Mouse (Mus musculus) forebrain, embryonic 15.5 days (tissue): Measurements from ENCODE around the gene Lsamp. TPM values are rescaled to one million over a fixed set of nuclear protein-coding genes. Genes with fewer than 3 reads are reported as not detected.
A peak's percentile ranks its signal among the peaks of the same experiment; 100 is the strongest.

ENCODE experiments used
- ATAC-seq: fragments of 200-750 bp; cut with Nextera tagmentation; replicated peaks from 2 replicates; pipeline ENCODE4 v1.8.0; 2017; ENCODE audit warnings: mild to moderate bottlenecking, moderate TSS enrichment, moderate library complexity
- H3K27ac ChIP-seq: fragments of 300-500 bp; sonication (generic); replicated peaks from 2 replicates; pipeline ENCODE4 v1.5.1; 2015; ENCODE audit warnings: mild to moderate bottlenecking, inconsistent platforms
- H3K27me3 ChIP-seq: fragments of 300-500 bp; sonication (generic); 2 replicates; pipeline ENCODE4 v1.6.1; 2015; ENCODE audit warnings: inconsistent platforms
- H3K36me3 ChIP-seq: fragments of 300-500 bp; sonication (generic); 2 replicates; pipeline ENCODE4 v1.6.1; 2015; ENCODE audit warnings: mild to moderate bottlenecking, inconsistent platforms
- H3K4me1 ChIP-seq: fragments of 300-500 bp; sonication (generic); 2 replicates; pipeline ENCODE4 v1.6.1; 2015; ENCODE audit warnings: inconsistent platforms
- H3K4me2 ChIP-seq: fragments of 300-500 bp; sonication (generic); replicated peaks from 2 replicates; pipeline ENCODE4 v1.6.1; 2015; ENCODE audit warnings: mild to moderate bottlenecking, inconsistent platforms
- H3K4me3 ChIP-seq: fragments of 300-500 bp; sonication (generic); 2 replicates; pipeline ENCODE4 v1.5.1; 2015; ENCODE audit warnings: mild to moderate bottlenecking, inconsistent platforms
- H3K9ac ChIP-seq: fragments of 300-500 bp; sonication (generic); replicated peaks from 2 replicates; pipeline ENCODE4 v1.6.1; 2015; ENCODE audit warnings: mild to moderate bottlenecking, inconsistent platforms
- H3K9me3 ChIP-seq: fragments of 300-500 bp; sonication (generic); 2 replicates; pipeline ENCODE4 v1.6.1; 2016; ENCODE audit warnings: inconsistent platforms
- WGBS: fragments of 180-500 bp; shearing (Covaris S2); methylation state at CpG from one replicate; pipeline ENCODE4 v1.1.7; 2015; ENCODE audit warnings: mixed read lengths; 5-methylcytosine and 5-hydroxymethylcytosine counted together
- polyA plus RNA-seq: library from polyadenylated mRNA; unstranded; fragments of >200 nt; fragmentation: Nextera tagmentation; extraction: Ambion mirVana; gene quantifications from 2 replicates; pipeline ENCODE4 v1.2.1, GENCODE M21; 2015

Gene Lsamp
- polyA plus RNA-seq, 1 experiment from 2014 or later: 61.0 TPM

- no peak overlapping the region for H3K4me2 ChIP-seq
- no peaks in the 10 kb centered on the region for H3K9me3 ChIP-seq
- H3K9ac ChIP-seq: no peak overlapping the region
- H3K27ac ChIP-seq: no peak overlapping the region
- H3K4me3 ChIP-seq: no peak overlapping the region
- 83% methylated on average over 2 of the region's 2 CpGs for WGBS
- no peaks in the 10 kb centered on the region for H3K4me1 ChIP-seq
- no peak for ATAC-seq
- no peaks in the 10 kb centered on the region for H3K27me3 ChIP-seq
- no peaks in the 10 kb centered on the region for H3K36me3 ChIP-seq
Measured at GRCm38 (mm10) chr16:42113246-42113645, 2129.1 kb downstream of the Lsamp start.

- 84% methylated on average over 6 of the region's 6 CpGs for WGBS
- no peaks in the 10 kb centered on the region for H3K9me3 ChIP-seq
Measured at GRCm38 (mm10) chr16:42121788-42122187, 2137.6 kb downstream of the Lsamp start.

GRCm38 (mm10) chr16:42123826-42124225 lies 2139.7 kb downstream of the Lsamp start:
- Histone ChIP-seq H3K9me3 (no peaks in the 10 kb centered on the region), H3K27me3 (no peaks in the 10 kb centered on the region), H3K9ac (no peak overlapping the region), H3K27ac (no peak overlapping the region), H3K4me2 (no peak overlapping the region), H3K36me3 (no peaks in the 10 kb centered on the region), H3K4me3 (no peak overlapping the region), H3K4me1 (no peaks in the 10 kb centered on the region)
- ATAC-seq: no peak
- 55% methylated on average over 4 of the region's 4 CpGs for WGBS

More at GRCm38 (mm10) chr16:42121788-42122187, 2137.6 kb downstream of the Lsamp start:
- ATAC-seq: no peak
- Histone ChIP-seq H3K4me2 (no peak overlapping the region), H3K27me3 (no peaks in the 10 kb centered on the region), H3K27ac (no peak overlapping the region), H3K4me1 (no peaks in the 10 kb centered on the region), H3K9ac (no peak overlapping the region), H3K36me3 (no peaks in the 10 kb centered on the region), H3K4me3 (no peak overlapping the region)

- H3K27me3 ChIP-seq: no peaks in the 10 kb centered on the region
- WGBS: 85% methylated on average over 2 of the region's 2 CpGs
- H3K36me3 ChIP-seq: no peaks in the 10 kb centered on the region
- no peaks in the 10 kb centered on the region for H3K9me3 ChIP-seq
- no peaks in the 10 kb centered on the region for H3K4me1 ChIP-seq
- no peak overlapping the region for H3K4me2 ChIP-seq
- no peak overlapping the region for H3K27ac ChIP-seq
- no peak overlapping the region for H3K4me3 ChIP-seq
- ATAC-seq: no peak
- H3K9ac ChIP-seq: no peak overlapping the region
Measured at GRCm38 (mm10) chr16:42126061-42126460, 2141.9 kb downstream of the Lsamp start.

GRCm38 (mm10) chr16:42147164-42147563 lies 2163.0 kb downstream of the Lsamp start:
- Histone ChIP-seq H3K36me3 (no peaks in the 10 kb centered on the region), H3K27ac (no peak overlapping the region), H3K4me2 (no peak overlapping the region), H3K9me3 (no peaks in the 10 kb centered on the region), H3K9ac (no peak overlapping the region), H3K27me3 (no peaks in the 10 kb centered on the region), H3K4me3 (no peak overlapping the region), H3K4me1 (no peaks in the 10 kb centered on the region)
- ATAC-seq: no peak
- 62% methylated on average over 6 of the region's 6 CpGs for WGBS

- no peak overlapping the region for H3K9ac ChIP-seq
- H3K27ac ChIP-seq: no peak overlapping the region
- ATAC-seq: no peak
- H3K4me2 ChIP-seq: no peak overlapping the region
- no peaks in the 10 kb centered on the region for H3K27me3 ChIP-seq
- no peaks in the 10 kb centered on the region for H3K4me1 ChIP-seq
- H3K9me3 ChIP-seq: no peaks in the 10 kb centered on the region
- WGBS: 21% methylated on average over 6 of the region's 6 CpGs
- no peak overlapping the region for H3K4me3 ChIP-seq
- H3K36me3 ChIP-seq: no peaks in the 10 kb centered on the region
Measured at GRCm38 (mm10) chr16:42149216-42149942, 2165.2 kb downstream of the Lsamp start.

GRCm38 (mm10) chr16:42152640-42153039 lies 2168.5 kb downstream of the Lsamp start:
- Histone ChIP-seq H3K9ac (no peak overlapping the region), H3K27ac (no peak overlapping the region), H3K36me3 (no peaks in the 10 kb centered on the region), H3K4me1 (peaks cover 4% of the 10 kb centered on the region; the same call in 1 of the 2 replicates), H3K4me3 (no peak overlapping the region), H3K9me3 (no peaks in the 10 kb centered on the region), H3K4me2 (no peak overlapping the region), H3K27me3 (no peaks in the 10 kb centered on the region)
- 66% methylated on average over 8 of the region's 8 CpGs for WGBS
- ATAC-seq: no peak

- no peak for ATAC-seq
- 71% methylated on average over 9 of the region's 9 CpGs for WGBS
- Histone ChIP-seq H3K4me1 (peaks cover 4% of the 10 kb centered on the region; the same call in 1 of the 2 replicates), H3K36me3 (no peaks in the 10 kb centered on the region), H3K9me3 (no peaks in the 10 kb centered on the region), H3K27me3 (no peaks in the 10 kb centered on the region), H3K27ac (no peak overlapping the region), H3K4me3 (no peak overlapping the region), H3K9ac (no peak overlapping the region), H3K4me2 (no peak overlapping the region)
Measured at GRCm38 (mm10) chr16:42157816-42158215, 2173.7 kb downstream of the Lsamp start.

GRCm38 (mm10) chr16:42164941-42165340 lies 2180.8 kb downstream of the Lsamp start:
- H3K4me2 ChIP-seq: no peak overlapping the region
- ATAC-seq: peak; percentile 44
- H3K36me3 ChIP-seq: no peaks in the 10 kb centered on the region

GRCm38 (mm10) chr16:42168292-42168691 lies 2184.1 kb downstream of the Lsamp start:
- Histone ChIP-seq H3K9me3 (no peaks in the 10 kb centered on the region), H3K4me3 (no peak overlapping the region), H3K9ac (no peak overlapping the region)

More at GRCm38 (mm10) chr16:42164941-42165340, 2180.8 kb downstream of the Lsamp start:
- H3K27ac ChIP-seq: no peak overlapping the region
- no peak overlapping the region for H3K9ac ChIP-seq
- no peaks in the 10 kb centered on the region for H3K9me3 ChIP-seq
- no peaks in the 10 kb centered on the region for H3K27me3 ChIP-seq
- no peak overlapping the region for H3K4me3 ChIP-seq
- H3K4me1 ChIP-seq: no peaks in the 10 kb centered on the region

GRCm38 (mm10) chr16:42169447-42170140 lies 2185.4 kb downstream of the Lsamp start:
- no peak overlapping the region for H3K4me2 ChIP-seq
- no peak overlapping the region for H3K4me3 ChIP-seq
- no peaks in the 10 kb centered on the region for H3K9me3 ChIP-seq
- H3K36me3 ChIP-seq: no peaks in the 10 kb centered on the region
- H3K9ac ChIP-seq: no peak overlapping the region
- no peak overlapping the region for H3K27ac ChIP-seq
- WGBS: 27% methylated on average over 8 of the region's 8 CpGs
- H3K27me3 ChIP-seq: no peaks in the 10 kb centered on the region
- ATAC-seq: peak; percentile 73
- H3K4me1 ChIP-seq: no peaks in the 10 kb centered on the region

More at GRCm38 (mm10) chr16:42168292-42168691, 2184.1 kb downstream of the Lsamp start:
- Histone ChIP-seq H3K27me3 (no peaks in the 10 kb centered on the region), H3K4me2 (no peak overlapping the region), H3K36me3 (no peaks in the 10 kb centered on the region), H3K4me1 (no peaks in the 10 kb centered on the region), H3K27ac (no peak overlapping the region)
- WGBS: 84% methylated on average over 9 of the region's 9 CpGs
- ATAC-seq: no peak

- Histone ChIP-seq H3K36me3 (no peaks in the 10 kb centered on the region), H3K4me1 (no peaks in the 10 kb centered on the region), H3K4me2 (no peak overlapping the region), H3K9ac (no peak overlapping the region), H3K4me3 (no peak overlapping the region), H3K9me3 (no peaks in the 10 kb centered on the region), H3K27me3 (no peaks in the 10 kb centered on the region), H3K27ac (no peak overlapping the region)
- peak; percentile 47 for ATAC-seq
- WGBS: 23% methylated on average over 11 of the region's 11 CpGs
Measured at GRCm38 (mm10) chr16:42172476-42172875, 2188.3 kb downstream of the Lsamp start.
